Mouse (Mus musculus): ENCODE results near the gene Cma1. TPM values are rescaled to one million over a fixed set of nuclear protein-coding genes. Genes with fewer than 3 reads are reported as not detected.
"Not testable (repeated sequence)": the region's sequence is repeated elsewhere in the genome, so short reads cannot be mapped to it uniquely, and the experiment has no call there.

Cma1 gene
- 0.60 TPM in 1 of 2 replicates, not detected in the other for polyA plus RNA-seq (2012; rRNA removed)

DNA sequence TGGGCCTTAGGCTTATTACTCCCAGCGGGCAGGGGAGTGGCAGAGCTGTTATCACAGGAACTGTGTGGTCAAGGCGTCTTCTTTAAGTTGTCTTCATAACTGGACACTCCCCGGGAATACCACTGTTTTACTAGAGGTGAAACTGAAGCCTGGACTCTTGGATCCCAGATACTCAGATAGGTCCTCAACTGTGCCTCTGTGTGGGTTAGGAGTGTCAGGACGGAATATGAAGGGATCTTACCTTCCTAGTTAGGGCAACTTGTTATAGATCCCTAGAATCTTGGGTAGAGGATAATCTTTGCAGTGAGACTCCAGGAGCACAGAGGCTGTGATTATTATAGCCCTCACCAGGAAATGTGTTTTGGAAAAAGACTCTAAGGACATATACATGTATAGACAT lies at the start of gene Cma1:
Gene Cma1 (minus strand): TSS at position 101 of the 400 bp plus-strand sequence.
- TF ChIP-seq CTCF (IDR thresholded peaks at IDR 0.05; ENCODE audit: extremely low read depth, insufficient read length, insufficient replicate concordance, low read depth, low read length) (no peak), POLR2A (IDR thresholded peaks at IDR 0.05; ENCODE audit: low read depth, low read length) (no peak)
- 52% methylated on average over 4 of the region's 4 CpGs for WGBS
- Histone ChIP-seq H3K36me3 (ENCODE audit: control insufficient read depth, insufficient read depth, low read length) (no peaks in the 10 kb centered on the region), H3K4me1 (ENCODE audit: control insufficient read depth, insufficient read depth, insufficient read length, low read length) (no peaks in the 10 kb centered on the region), H3K27me3 (ENCODE audit: control insufficient read depth, insufficient read depth, low read length) (peaks cover 2% of the 10 kb centered on the region; the same call in 1 of the 2 replicates), H3K27ac (ENCODE audit: insufficient read depth, low read depth, low read length) (no peak within 1 kb of the TSS), H3K4me3 (ENCODE audit: low read depth, low read length) (no peak within 1 kb of the TSS)

DNA sequence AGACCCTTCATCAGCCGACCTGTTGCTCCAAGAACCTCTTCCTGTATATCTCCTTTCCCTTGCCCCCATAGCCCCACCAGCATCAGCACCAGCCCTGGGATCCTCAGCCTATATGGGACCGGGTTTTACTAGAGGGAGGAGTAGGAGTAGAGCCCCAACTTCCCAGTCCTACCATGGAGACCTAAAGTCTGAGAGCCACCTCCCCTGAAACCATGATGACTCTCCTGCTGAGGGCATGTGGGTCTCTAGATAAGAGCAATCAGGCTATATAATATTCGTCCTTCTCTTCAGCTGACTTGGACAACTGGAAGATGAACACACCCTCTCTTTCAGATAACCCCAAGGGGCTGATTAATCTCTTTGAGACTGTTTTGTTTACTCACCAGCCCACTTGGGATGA lies 43.0 kb upstream of the Cma1 start:
- H3K4me1 ChIP-seq (ENCODE audit: control insufficient read depth, insufficient read depth, insufficient read length, low read length), result not testable (repeated sequence)
- 64% methylated on average over 2 of the region's 3 CpGs for WGBS

GRCm38 (mm10) chr14:55963900-55964299 lies 19.4 kb upstream of the Cma1 start:
- not testable (repeated sequence) for H3K27me3 ChIP-seq (ENCODE audit: control insufficient read depth, insufficient read depth, low read length); H3K4me1 ChIP-seq (ENCODE audit: control insufficient read depth, insufficient read depth, insufficient read length, low read length); H3K27ac ChIP-seq (ENCODE audit: insufficient read depth, low read depth, low read length); H3K4me3 ChIP-seq (ENCODE audit: low read depth, low read length); H3K36me3 ChIP-seq (ENCODE audit: control insufficient read depth, insufficient read depth, low read length)
- WGBS, result 81% methylated on average over 2 of the region's 2 CpGs

More for the DNA sequence above, 43.0 kb upstream of the Cma1 start:
- not testable (repeated sequence) for H3K27me3 ChIP-seq (ENCODE audit: control insufficient read depth, insufficient read depth, low read length); H3K36me3 ChIP-seq (ENCODE audit: control insufficient read depth, insufficient read depth, low read length); H3K4me3 ChIP-seq (ENCODE audit: low read depth, low read length); H3K27ac ChIP-seq (ENCODE audit: insufficient read depth, low read depth, low read length)

- H3K4me3 ChIP-seq (ENCODE audit: low read depth, low read length), result no peak overlapping the region
Measured at GRCm38 (mm10) chr14:55963263-55963662, 18.8 kb upstream of the Cma1 start.

GRCm38 (mm10) chr14:55950346-55951030 lies 6.0 kb upstream of the Cma1 start, which contains the start of gene Cma2:
Gene Cma2, plus strand, starts transcription at chr14:55950980.
- 69% methylated on average over 6 of the region's 6 CpGs for WGBS
- TF ChIP-seq POLR2A (IDR thresholded peaks at IDR 0.05; ENCODE audit: low read depth, low read length), result no peak
- no peak for TF ChIP-seq CTCF (IDR thresholded peaks at IDR 0.05; ENCODE audit: extremely low read depth, insufficient read length, insufficient replicate concordance, low read depth, low read length)
- no peaks in the 10 kb centered on the region for H3K4me1 ChIP-seq (ENCODE audit: control insufficient read depth, insufficient read depth, insufficient read length, low read length)
- H3K27ac ChIP-seq (ENCODE audit: insufficient read depth, low read depth, low read length), result no peak within 1 kb of the TSS
- no peak within 1 kb of the TSS for H3K4me3 ChIP-seq (ENCODE audit: low read depth, low read length)
- H3K27me3 ChIP-seq (ENCODE audit: control insufficient read depth, insufficient read depth, low read length), result peaks cover 5% of the 10 kb centered on the region; the same call in 1 of the 2 replicates
- H3K36me3 ChIP-seq (ENCODE audit: control insufficient read depth, insufficient read depth, low read length), result no peaks in the 10 kb centered on the region

More at GRCm38 (mm10) chr14:55963263-55963662, 18.8 kb upstream of the Cma1 start:
- Histone ChIP-seq H3K27me3 (ENCODE audit: control insufficient read depth, insufficient read depth, low read length) (no peaks in the 10 kb centered on the region; the same call in 1 of the 2 replicates), H3K4me1 (ENCODE audit: control insufficient read depth, insufficient read depth, insufficient read length, low read length) (no peaks in the 10 kb centered on the region), H3K36me3 (ENCODE audit: control insufficient read depth, insufficient read depth, low read length) (no peaks in the 10 kb centered on the region), H3K27ac (ENCODE audit: insufficient read depth, low read depth, low read length) (no peak overlapping the region)
- whole genome bisulfite sequencing, result 29% methylated on average over 1 of the region's 1 CpGs
- no peak for TF ChIP-seq CTCF (IDR thresholded peaks at IDR 0.05; ENCODE audit: extremely low read depth, insufficient read length, insufficient replicate concordance, low read depth, low read length)
- no peak for TF ChIP-seq POLR2A (IDR thresholded peaks at IDR 0.05; ENCODE audit: low read depth, low read length)

- Histone ChIP-seq H3K27me3 (ENCODE audit: control insufficient read depth, insufficient read depth, low read length) (peaks cover 2% of the 10 kb centered on the region; the same call in 1 of the 2 replicates), H3K4me3 (ENCODE audit: low read depth, low read length) (no peak overlapping the region), H3K27ac (ENCODE audit: insufficient read depth, low read depth, low read length) (no peak overlapping the region), H3K4me1 (ENCODE audit: control insufficient read depth, insufficient read depth, insufficient read length, low read length) (no peaks in the 10 kb centered on the region), H3K36me3 (ENCODE audit: control insufficient read depth, insufficient read depth, low read length) (no peaks in the 10 kb centered on the region)
- 42% methylated on average over 2 of the region's 2 CpGs for WGBS
- TF ChIP-seq CTCF (IDR thresholded peaks at IDR 0.05; ENCODE audit: extremely low read depth, insufficient read length, insufficient replicate concordance, low read depth, low read length), result no peak
- no peak for TF ChIP-seq POLR2A (IDR thresholded peaks at IDR 0.05; ENCODE audit: low read depth, low read length)
Measured at GRCm38 (mm10) chr14:55946269-55946969, 1.9 kb upstream of the Cma1 start.

- 55% methylated on average over 11 of the region's 11 CpGs for WGBS
- H3K4me3 ChIP-seq (ENCODE audit: low read depth, low read length), result no peak overlapping the region
- H3K27me3 ChIP-seq (ENCODE audit: control insufficient read depth, insufficient read depth, low read length), result peaks cover 2% of the 10 kb centered on the region; the same call in 1 of the 2 replicates
- H3K36me3 ChIP-seq (ENCODE audit: control insufficient read depth, insufficient read depth, low read length), result no peaks in the 10 kb centered on the region
- no peak for TF ChIP-seq POLR2A (IDR thresholded peaks at IDR 0.05; ENCODE audit: low read depth, low read length)
- no peak for TF ChIP-seq CTCF (IDR thresholded peaks at IDR 0.05; ENCODE audit: extremely low read depth, insufficient read length, insufficient replicate concordance, low read depth, low read length)
- no peak overlapping the region for H3K27ac ChIP-seq (ENCODE audit: insufficient read depth, low read depth, low read length)
- no peaks in the 10 kb centered on the region for H3K4me1 ChIP-seq (ENCODE audit: control insufficient read depth, insufficient read depth, insufficient read length, low read length)
Measured at GRCm38 (mm10) chr14:55943601-55944000, 874 bp downstream of the Cma1 start.

Data from small intestine, adult 2 months (tissue).